Comparison of ENCODE assay signal across 17 mouse cellular contexts in genomic region chr7:145176750-145177589, GRCm38 (mm10). TPM values are rescaled to one million over a fixed set of nuclear protein-coding genes. Genes with fewer than 3 reads are reported as not detected.
DNase-seq lines count a peak whose midpoint lies in the region; ATAC-seq and TF ChIP-seq lines count a peak whose summit lies in the region.
"Had no signal": no experiment of that assay in that cellular context is flagged by ENCODE, and none has a peak within 500 bp of the region (broad histone marks: within the 10 kb centered on the region; RNA-seq: fewer than 3 reads in every experiment).

No protein-coding gene starts in this region.

- no peak overlapping the region for H3K4me3 ChIP-seq in forebrain, embryonic 14.5 days (ENCODE audit: low read depth, low read length)
- no peak overlapping the region for H3K4me3 ChIP-seq in forebrain, postnatal 0 days (ENCODE audit: low read depth, low read length)
- H3K4me3 ChIP-seq in lung, postnatal 0 days (ENCODE audit: low read depth, low read length) = no peak overlapping the region
- H3K4me3 ChIP-seq in hindbrain, embryonic 14.5 days (replicated peaks; ENCODE audit: low read length) = no peak overlapping the region

- peaks cover 16% of the 10 kb centered on the region for H3K4me1 ChIP-seq in forebrain, embryonic 14.5 days (ENCODE audit: control insufficient read depth, insufficient read depth, low read length)
- 0 out of 2 replicates have a peak, but pooled peaks cover 6% of the 10 kb centered on the region for H3K4me1 ChIP-seq in forebrain, postnatal 0 days (ENCODE audit: insufficient read depth)
- H3K4me1 ChIP-seq in lung, postnatal 0 days (ENCODE audit: insufficient read depth, low read depth, low read length) = no peaks in the 10 kb centered on the region
- H3K4me1 ChIP-seq in hindbrain, embryonic 14.5 days (replicated peaks; ENCODE audit: control insufficient read depth, insufficient read depth, low read length) = peaks cover 11% of the 10 kb centered on the region; the same call in 1 of the 2 replicates

- DNase-seq in forebrain, embryonic 14.5 days (ENCODE audit: low spot score) = no peak
- DNase-seq in forebrain, postnatal 0 days = no peak
- DNase-seq in lung, postnatal 0 days (ENCODE audit: low spot score) = peak; percentile 9
- no peak for DNase-seq in lung, postnatal 10 days
- peak; percentile 57 for DNase-seq in Muller cell, postnatal 12 days (ENCODE audit: inconsistent ontology term)
- no peak for DNase-seq in hindbrain, embryonic 14.5 days (ENCODE audit: low spot score)
- DNase-seq in gastrocnemius, postnatal 4 days (ENCODE audit: low spot score in 2 of 2) = no peak
- DNase-seq in adrenal gland, adult 2 months = no peak
- DNase-seq: adrenal gland, postnatal 36 days; cerebellum, adult 2 months; kidney, adult 18-20 months; right cerebral cortex, postnatal 25 days; thymus, postnatal 25 days had no signal

- H3K27me3 ChIP-seq in forebrain, embryonic 14.5 days (replicated peaks; ENCODE audit: control insufficient read depth, insufficient read depth, low read length) = no peaks in the 10 kb centered on the region
- no peaks in the 10 kb centered on the region for H3K27me3 ChIP-seq in forebrain, postnatal 0 days (ENCODE audit: insufficient read depth, low read length)
- H3K27me3 ChIP-seq in lung, postnatal 0 days (replicated peaks; ENCODE audit: insufficient read depth, low read length) = no peaks in the 10 kb centered on the region
- no peaks in the 10 kb centered on the region for H3K27me3 ChIP-seq in hindbrain, embryonic 14.5 days (ENCODE audit: control insufficient read depth, insufficient read depth, low read length)

- 32% methylated on average over 15 of the region's 15 CpGs for WGBS in forebrain, embryonic 14.5 days
- 35% methylated on average over 15 of the region's 15 CpGs for WGBS in forebrain, postnatal 0 days
- WGBS in lung, postnatal 0 days = 65% methylated on average over 15 of the region's 15 CpGs
- WGBS in hindbrain, embryonic 14.5 days = 29% methylated on average over 15 of the region's 15 CpGs

- no peak for TF ChIP-seq CTCF in forebrain, postnatal 0 days (IDR thresholded peaks at IDR 0.05; ENCODE audit: low read depth)
- TF ChIP-seq CTCF in lung, postnatal 0 days (IDR thresholded peaks at IDR 0.05) = no peak

- no peak overlapping the region for H3K27ac ChIP-seq in forebrain, embryonic 14.5 days (ENCODE audit: low read depth, low read length)
- no peak overlapping the region for H3K27ac ChIP-seq in forebrain, postnatal 0 days (ENCODE audit: low read depth, low read length)
- no peak overlapping the region for H3K27ac ChIP-seq in lung, postnatal 0 days (ENCODE audit: low read length)
- H3K27ac ChIP-seq in hindbrain, embryonic 14.5 days = no peak overlapping the region
- H3K27ac ChIP-seq: liver, embryonic 14.5 days; macrophage had no signal

- no peaks in the 10 kb centered on the region for H3K36me3 ChIP-seq in forebrain, embryonic 14.5 days (ENCODE audit: control insufficient read depth, insufficient read depth, low read length)
- H3K36me3 ChIP-seq in forebrain, postnatal 0 days (ENCODE audit: insufficient read depth) = no peaks in the 10 kb centered on the region
- no peaks in the 10 kb centered on the region for H3K36me3 ChIP-seq in lung, postnatal 0 days (ENCODE audit: insufficient read depth, low read length)
- no peaks in the 10 kb centered on the region for H3K36me3 ChIP-seq in hindbrain, embryonic 14.5 days (replicated peaks; ENCODE audit: control insufficient read depth, insufficient read depth)

- TF ChIP-seq EP300 in lung, postnatal 0 days (IDR thresholded peaks at IDR 0.05) = no peak

- H3K9me3 ChIP-seq in forebrain, embryonic 14.5 days (replicated peaks; ENCODE audit: control insufficient read depth, low read length) = no peaks in the 10 kb centered on the region
- H3K9me3 ChIP-seq in forebrain, postnatal 0 days (ENCODE audit: low read length) = no peaks in the 10 kb centered on the region
- no peaks in the 10 kb centered on the region for H3K9me3 ChIP-seq in lung, postnatal 0 days (ENCODE audit: low read length)
- H3K9me3 ChIP-seq in hindbrain, embryonic 14.5 days (ENCODE audit: control insufficient read depth, low read length) = no peaks in the 10 kb centered on the region

- H3K4me2 ChIP-seq in forebrain, embryonic 14.5 days (ENCODE audit: low read length) = no peak overlapping the region
- no peak overlapping the region for H3K4me2 ChIP-seq in forebrain, postnatal 0 days (ENCODE audit: low read depth)
- H3K4me2 ChIP-seq in lung, postnatal 0 days (replicated peaks; ENCODE audit: low read depth, low read length) = no peak overlapping the region
- no peak overlapping the region for H3K4me2 ChIP-seq in hindbrain, embryonic 14.5 days (replicated peaks)

- H3K9ac ChIP-seq in forebrain, embryonic 14.5 days (ENCODE audit: low read length) = 0 out of 2 replicates have a peak overlapping the region, but pooled peaks have one; percentile 10
- H3K9ac ChIP-seq in forebrain, postnatal 0 days = no peak overlapping the region
- no peak overlapping the region for H3K9ac ChIP-seq in lung, postnatal 0 days (replicated peaks; ENCODE audit: low read depth)
- H3K9ac ChIP-seq in hindbrain, embryonic 14.5 days = no peak overlapping the region
- H3K9ac ChIP-seq: liver, embryonic 14.5 days had no signal

- ATAC-seq in forebrain, embryonic 14.5 days = no peak
- no peak for ATAC-seq in forebrain, postnatal 0 days
- no peak for ATAC-seq in lung, postnatal 0 days
- 0 out of 2 replicates have a peak, but pooled peaks have one; percentile 37 for ATAC-seq in hindbrain, embryonic 14.5 days (ENCODE audit: low FRiP score)

RNA-seq across cellular contexts. Expression of gene 1810010D01Rik, which starts 30.9 kb away (rescaled TPM):
- polyA plus RNA-seq in forebrain, embryonic 14.5 days (2014; fragmentation: Nextera tagmentation; extraction: Ambion mirVana) = not detected in 2 replicates
- total RNA-seq in forebrain, postnatal 0 days (2014; rRNA removed) = 0.31 and 1.00 TPM in 2 replicates
- polyA plus RNA-seq in forebrain, postnatal 0 days (2015; fragmentation: Nextera tagmentation; extraction: Ambion mirVana) = 0.25 TPM in 1 of 2 replicates, not detected in the other
- polyA plus RNA-seq in lung, postnatal 0 days (2015; fragmentation: Nextera tagmentation; extraction: Ambion mirVana) = 0.73 and 0.94 TPM in 2 replicates
- not detected in 2 replicates for polyA plus RNA-seq in hindbrain, embryonic 14.5 days (2014; fragmentation: Nextera tagmentation; extraction: Ambion mirVana)
- total RNA-seq in gastrocnemius, postnatal 4 days (2021) = under 1 TPM in 1 of 2 experiments, not detected in 1; 0.31 TPM
- total RNA-seq in adrenal gland, adult 2 months (2021) = under 1 TPM in 1 of 2 experiments, not detected in 1; 0.48 TPM
- polyA plus RNA-seq in adrenal gland, adult 2 months (2012; rRNA removed) = 1.1 and 1.7 TPM in 2 replicates
- total RNA-seq: gastrocnemius, adult 8-10 months had no signal
- polyA plus RNA-seq: heart, embryonic 16.5 days; macrophage had no signal

Comparison
In these comparisons a context has a peak if more than half of its experiments do, and no peak if none do; other contexts are left out.
1. DNase-seq: peak in lung, postnatal 0 days (single experiment) and Muller cell, postnatal 12 days (single experiment); none in forebrain, embryonic 14.5 days (single experiment), forebrain, postnatal 0 days (single experiment), lung, postnatal 10 days (single experiment), hindbrain, embryonic 14.5 days (single experiment), gastrocnemius, postnatal 4 days (0 of 2) and adrenal gland, adult 2 months (single experiment).